Mouse (Mus musculus) myocyte (in vitro differentiated cells): ENCODE data around the gene Nmt2. TPM values are rescaled to one million over a fixed set of nuclear protein-coding genes. Genes with fewer than 3 reads are reported as not detected.

Experiments used
- H3K27me3 ChIP-seq: one replicate; pipeline ENCODE4 v1.6.1; 2011; ENCODE audit not compliant: control insufficient read depth, insufficient read depth, insufficient read length
- H3K36me3 ChIP-seq: one replicate; pipeline ENCODE4 v1.6.1; 2011; ENCODE audit not compliant: control insufficient read depth, insufficient read depth
- H3K4me2 ChIP-seq: one replicate; pipeline ENCODE4 v1.6.1; 2011; ENCODE audit warnings: low read depth, control low read depth
- H3K4me3 ChIP-seq: one replicate; pipeline ENCODE4 v1.5.1; 2011; ENCODE audit warnings: mild to moderate bottlenecking, control low read depth, moderate library complexity
- H3K79me2 ChIP-seq: one replicate; pipeline ENCODE4 v1.6.1; 2011; ENCODE audit not compliant: control insufficient read depth, insufficient read depth
- H3ac ChIP-seq: one replicate; pipeline ENCODE4 v1.6.1; 2011; ENCODE audit not compliant: control insufficient read depth, insufficient read length
- CEBPB ChIP-seq: IDR thresholded peaks from 2 replicates; pipeline ENCODE4 v1.6.1; 2011; ENCODE audit warnings: mild to moderate bottlenecking, moderate library complexity; ENCODE audit not compliant: poor library complexity, insufficient read depth, severe bottlenecking
- E2F4 ChIP-seq: IDR thresholded peaks from one replicate; pipeline ENCODE4 v1.6.1; 2011; ENCODE audit warnings: mild to moderate bottlenecking, control low read depth, moderate library complexity; ENCODE audit not compliant: insufficient read depth
- MAX ChIP-seq: IDR thresholded peaks from one replicate; pipeline ENCODE4 v1.6.1; 2011; ENCODE audit warnings: low read depth, mild to moderate bottlenecking, control low read depth
- MYOD1 ChIP-seq, 3 experiments: IDR thresholded peaks; one replicate each; pipeline ENCODE4 v1.6.1; 2011; ENCODE audit warnings: control low read depth in 2 of 3, low read depth in 2 of 3, mild to moderate bottlenecking in 2 of 3, moderate library complexity in 1 of 3; ENCODE audit not compliant: insufficient read length in 2 of 3, control insufficient read depth in 1 of 3
- MYOG ChIP-seq, 3 experiments: IDR thresholded peaks; one replicate each; pipeline ENCODE4 v1.6.1; 2011; ENCODE audit warnings: control low read depth in 2 of 3, low read depth in 2 of 3, mild to moderate bottlenecking in 2 of 3; ENCODE audit not compliant: insufficient read length in 2 of 3, control insufficient read depth in 1 of 3, insufficient read depth in 1 of 3
- POLR2A ChIP-seq: IDR thresholded peaks from one replicate; pipeline ENCODE4 v1.6.1; 2011; ENCODE audit warnings: low read depth, mild to moderate bottlenecking, control low read depth, moderate library complexity; ENCODE audit not compliant: insufficient read length
- POLR2AphosphoS2 ChIP-seq: IDR thresholded peaks from one replicate; pipeline ENCODE4 v1.6.1; 2011; ENCODE audit warnings: low read depth, control low read depth; ENCODE audit not compliant: insufficient read length
- REST ChIP-seq: IDR thresholded peaks from one replicate; pipeline ENCODE4 v1.6.1; 2011; ENCODE audit warnings: mild to moderate bottlenecking, control low read depth, moderate library complexity; ENCODE audit not compliant: insufficient read depth, insufficient read length
- SRF ChIP-seq: IDR thresholded peaks from one replicate; pipeline ENCODE4 v1.6.1; 2011; ENCODE audit warnings: low read depth; ENCODE audit not compliant: control insufficient read depth, insufficient read length
- TCF12 ChIP-seq: IDR thresholded peaks from one replicate; pipeline ENCODE4 v1.6.1; 2011; ENCODE audit warnings: mild to moderate bottlenecking, control low read depth; ENCODE audit not compliant: poor library complexity, insufficient read depth, severe bottlenecking
- TCF3 ChIP-seq: IDR thresholded peaks from one replicate; pipeline ENCODE4 v1.6.1; 2011; ENCODE audit warnings: low read depth, control low read depth; ENCODE audit not compliant: insufficient read length
- USF1 ChIP-seq: IDR thresholded peaks from one replicate; pipeline ENCODE4 v1.6.1; 2011; ENCODE audit warnings: low read depth, mild to moderate bottlenecking, control low read depth, moderate library complexity
- polyA plus RNA-seq: library from polyadenylated mRNA; unstranded; fragments of >200 nt; fragmentation: generic; extraction: Trizol; gene quantifications from one replicate; pipeline ENCODE4 v1.2.1, GENCODE M21; 2012; ENCODE audit warnings: missing spikeins

Nmt2 gene
- polyA plus RNA-seq, 1 experiment: 14.5 TPM

DNA sequence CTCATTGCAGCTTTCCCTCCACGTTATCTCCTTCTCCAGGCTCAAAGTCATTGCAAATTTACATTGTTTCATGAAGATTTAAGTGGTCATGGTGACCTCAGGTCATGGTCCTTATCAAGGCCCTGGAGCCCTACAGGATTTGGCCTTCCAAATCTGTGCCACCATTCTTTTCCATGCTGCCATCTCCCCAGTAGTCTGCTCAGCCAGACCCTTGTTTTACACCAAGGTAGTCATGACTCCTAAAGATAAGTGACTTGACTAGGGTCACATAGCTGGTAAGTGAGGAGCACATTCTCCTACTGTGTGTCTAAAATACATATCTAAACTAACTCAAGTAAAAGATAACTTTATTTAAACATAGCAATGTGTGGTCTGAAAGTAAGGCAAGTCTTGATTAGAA lies 8.2 kb downstream of the Nmt2 start:
- Histone ChIP-seq H3K4me2 (no peak overlapping the region), H3ac (no peak overlapping the region), H3K79me2 (peaks cover 99% of the 10 kb centered on the region), H3K27me3 (no peaks in the 10 kb centered on the region), H3K4me3 (no peak overlapping the region), H3K36me3 (no peaks in the 10 kb centered on the region)
- TF ChIP-seq TCF3: no peak
- TF ChIP-seq MYOD1 (IDR thresholded peaks at IDR 0.05; ENCODE audit: control insufficient read depth in 1 of 3, insufficient read length in 2 of 3, low read depth in 2 of 3): no peak
- TF ChIP-seq CEBPB: no peak
- no peak for TF ChIP-seq TCF12
- no peak for TF ChIP-seq POLR2AphosphoS2
- no peak for TF ChIP-seq POLR2A
- no peak for TF ChIP-seq USF1

DNA sequence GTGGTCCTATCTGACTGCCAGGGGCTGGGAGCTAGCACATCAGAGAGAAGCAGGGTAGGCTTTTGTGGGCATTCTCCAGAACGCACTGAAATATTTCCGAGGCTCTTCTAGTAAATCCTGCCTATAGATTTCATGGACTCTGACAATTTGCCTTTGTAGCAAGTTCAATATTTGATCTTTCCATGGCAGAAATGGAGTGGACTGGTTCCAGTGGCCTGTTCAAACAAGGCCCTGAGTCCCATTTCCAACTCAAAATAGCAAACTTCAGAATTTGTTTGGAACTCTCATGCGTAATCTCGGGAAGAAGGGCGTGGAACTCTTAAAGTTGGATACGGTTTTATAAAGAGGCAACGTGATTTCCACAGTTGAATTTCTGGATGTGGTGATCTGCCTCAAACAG lies 11.8 kb downstream of the Nmt2 start:
- Histone ChIP-seq H3K36me3 (no peaks in the 10 kb centered on the region), H3K27me3 (no peaks in the 10 kb centered on the region), H3K4me2 (no peak overlapping the region), H3K4me3 (no peak overlapping the region), H3K79me2 (peaks cover 100% of the 10 kb centered on the region), H3ac (no peak overlapping the region)
- TF ChIP-seq MAX (no peak), POLR2AphosphoS2 (no peak), POLR2A (no peak), MYOG (IDR thresholded peaks at IDR 0.05; ENCODE audit: control insufficient read depth in 1 of 3, insufficient read depth in 1 of 3, insufficient read length in 2 of 3, low read depth in 2 of 3) (no peak), TCF3 (no peak), SRF (no peak), E2F4 (no peak), REST (no peak), TCF12 (no peak), CEBPB (no peak), MYOD1 (IDR thresholded peaks at IDR 0.05; ENCODE audit: control insufficient read depth in 1 of 3, insufficient read length in 2 of 3, low read depth in 2 of 3) (no peak), USF1 (no peak)

DNA sequence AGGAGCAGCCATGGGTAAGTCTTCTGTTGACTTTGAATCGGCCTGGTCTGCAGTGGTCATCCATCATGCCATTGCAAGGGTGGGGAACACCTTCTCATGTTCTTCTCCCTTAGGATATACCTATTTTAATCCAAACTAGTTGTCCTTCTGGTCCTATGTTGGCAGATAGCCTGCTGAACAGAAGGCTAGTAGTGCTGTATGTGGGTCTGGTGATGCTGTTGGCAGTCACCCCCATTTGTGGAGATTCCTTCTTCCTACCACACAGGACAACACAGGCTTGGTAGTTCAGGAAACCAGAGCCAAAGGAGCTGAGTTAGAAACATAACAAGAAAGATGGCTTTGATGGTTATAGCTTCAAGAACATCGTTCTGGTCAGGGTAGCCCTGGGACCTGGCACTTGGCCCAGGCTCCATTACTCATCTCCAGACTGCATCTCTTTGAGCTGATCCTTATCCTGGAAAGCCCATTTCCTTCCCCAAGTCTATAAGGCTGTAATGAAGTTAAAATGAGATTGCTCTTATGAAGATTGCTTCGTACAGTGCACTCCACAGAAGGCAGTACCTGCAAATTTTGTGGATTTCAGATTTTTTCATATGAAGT lies 21.5 kb downstream of the Nmt2 start:
- no peak overlapping the region for H3ac ChIP-seq
- H3K79me2 ChIP-seq: peaks cover 52% of the 10 kb centered on the region
- no peaks in the 10 kb centered on the region for H3K27me3 ChIP-seq
- TF ChIP-seq TCF12: no peak
- TF ChIP-seq SRF: no peak
- no peak for TF ChIP-seq REST
- no peak for TF ChIP-seq MAX
- TF ChIP-seq POLR2A: no peak
- TF ChIP-seq TCF3: no peak
- no peak for TF ChIP-seq E2F4
- no peak for TF ChIP-seq CEBPB
- peaks cover 42% of the 10 kb centered on the region for H3K36me3 ChIP-seq
- H3K4me2 ChIP-seq: no peak overlapping the region
- no peak overlapping the region for H3K4me3 ChIP-seq

DNA sequence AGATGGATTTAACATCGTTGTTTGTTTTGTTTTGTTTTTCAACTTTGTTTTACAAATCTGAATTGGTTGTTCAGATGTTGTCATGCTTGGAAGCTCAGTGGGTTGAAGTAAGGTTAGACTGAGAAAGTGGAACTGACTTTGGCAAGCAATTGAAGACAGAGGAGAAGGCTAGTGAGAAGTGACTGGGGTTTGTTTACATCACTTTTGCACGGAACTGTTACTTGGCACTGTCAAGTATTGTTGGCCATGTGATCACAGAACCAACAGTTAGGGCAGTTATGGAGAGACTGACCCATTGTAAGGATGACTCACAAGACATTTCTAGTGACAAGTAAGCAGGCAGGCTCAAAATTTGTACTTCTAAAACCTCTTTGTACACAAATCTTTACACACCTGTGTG lies 39.1 kb downstream of the Nmt2 start:
- Histone ChIP-seq H3K4me3 (no peak overlapping the region), H3ac (no peak overlapping the region), H3K4me2 (no peak overlapping the region), H3K36me3 (peaks cover 54% of the 10 kb centered on the region), H3K79me2 (no peaks in the 10 kb centered on the region), H3K27me3 (no peaks in the 10 kb centered on the region)
- no peak for TF ChIP-seq POLR2A
- peak; percentile 5 for TF ChIP-seq USF1

DNA sequence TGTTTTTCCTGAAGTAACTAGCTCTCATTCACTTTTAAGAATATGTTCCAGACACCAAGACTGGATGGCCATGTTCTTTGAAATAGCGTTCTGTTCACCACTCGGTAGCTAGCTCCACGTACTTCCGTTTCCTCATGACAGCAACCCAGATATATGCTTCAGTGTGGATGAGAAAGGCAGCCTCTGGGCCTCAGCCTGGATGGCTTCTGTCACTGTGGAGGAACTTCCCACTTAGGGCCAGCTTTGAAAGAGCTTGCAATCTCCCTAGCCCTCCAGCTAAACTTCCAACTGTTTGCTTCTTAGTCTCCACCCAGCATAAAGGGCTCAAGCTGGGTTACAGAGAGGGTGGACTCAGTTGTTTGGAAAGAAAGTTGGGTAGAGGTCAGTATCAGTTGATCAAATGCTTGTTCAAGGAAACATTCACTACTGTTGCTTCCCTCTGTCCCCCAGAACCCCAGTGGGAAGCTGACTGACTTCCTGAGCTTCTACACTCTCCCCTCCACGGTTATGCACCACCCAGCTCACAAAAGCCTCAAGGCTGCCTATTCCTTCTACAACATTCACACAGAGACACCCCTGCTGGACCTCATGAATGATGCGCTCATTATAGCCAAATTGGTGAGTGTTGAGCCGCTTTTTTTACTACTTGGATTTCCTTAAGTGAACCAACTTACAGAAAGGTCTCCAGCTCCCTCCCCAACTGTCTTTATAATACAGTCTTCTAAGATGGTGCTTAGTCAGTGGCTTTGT lies 40.5 kb downstream of the Nmt2 start:
- no peak overlapping the region for H3K4me3 ChIP-seq
- H3K36me3 ChIP-seq: peaks cover 60% of the 10 kb centered on the region
- no peak overlapping the region for H3ac ChIP-seq
- H3K27me3 ChIP-seq: no peaks in the 10 kb centered on the region
- H3K79me2 ChIP-seq: no peaks in the 10 kb centered on the region
- no peak overlapping the region for H3K4me2 ChIP-seq
- TF ChIP-seq MAX: no peak
- no peak for TF ChIP-seq POLR2AphosphoS2
- TF ChIP-seq CEBPB: no peak
- no peak for TF ChIP-seq USF1
- TF ChIP-seq TCF3: no peak
- TF ChIP-seq MYOG (IDR thresholded peaks at IDR 0.05; ENCODE audit: control insufficient read depth in 1 of 3, insufficient read depth in 1 of 3, insufficient read length in 2 of 3, low read depth in 2 of 3): no peak
- TF ChIP-seq MYOD1 (IDR thresholded peaks at IDR 0.05; ENCODE audit: control insufficient read depth in 1 of 3, insufficient read length in 2 of 3, low read depth in 2 of 3): no peak
- no peak for TF ChIP-seq SRF
- no peak for TF ChIP-seq TCF12
- no peak for TF ChIP-seq POLR2A
- TF ChIP-seq E2F4: no peak
- TF ChIP-seq REST: no peak
